Mouse (Mus musculus): ENCODE data around the gene Cd300a. TPM values are rescaled to one million over a fixed set of nuclear protein-coding genes. Genes with fewer than 3 reads are reported as not detected.

Gene Cd300a
- polyA plus RNA-seq (2015; fragmentation: Nextera tagmentation; extraction: Ambion mirVana), result 2.3 and 2.5 TPM in 2 replicates

- H3K36me3 ChIP-seq (ENCODE audit: control insufficient read depth, insufficient read depth, low read length), result no peaks in the 10 kb centered on the region
- H3K9me3 ChIP-seq (replicated peaks; ENCODE audit: control insufficient read depth, low read length), result no peaks in the 10 kb centered on the region
- 70% methylated on average over 18 of the region's 18 CpGs for WGBS
- H3K4me3 ChIP-seq (replicated peaks; ENCODE audit: low read length), result no peak within 1 kb of the TSS
- H3K27me3 ChIP-seq (ENCODE audit: control insufficient read depth, insufficient read depth, low read length), result no peaks in the 10 kb centered on the region
- no peak within 1 kb of the TSS for H3K9ac ChIP-seq (ENCODE audit: low read length)
- no peak for ATAC-seq (ENCODE audit: insufficient read depth, low FRiP score)
- no peak within 1 kb of the TSS for H3K27ac ChIP-seq (ENCODE audit: low read length)
- H3K4me1 ChIP-seq (ENCODE audit: control insufficient read depth, insufficient read depth, low read length), result no peaks in the 10 kb centered on the region
- H3K4me2 ChIP-seq (ENCODE audit: low read depth, low read length), result no peak within 1 kb of the TSS
These were observed at the start of gene Cd300a for GRCm38 (mm10) chr11:114889991-114890518. TSS of gene Cd300a (plus strand) at chr11:114890041.

GRCm38 (mm10) chr11:114843818-114844463, 45.9 kb upstream of the Cd300a start:
- Histone ChIP-seq H3K4me1 (ENCODE audit: control insufficient read depth, insufficient read depth, low read length) (peaks cover 10% of the 10 kb centered on the region; the same call in 1 of the 2 replicates), H3K4me2 (ENCODE audit: low read depth, low read length) (no peak overlapping the region), H3K36me3 (ENCODE audit: control insufficient read depth, insufficient read depth, low read length) (no peaks in the 10 kb centered on the region), H3K9ac (ENCODE audit: low read length) (no peak overlapping the region), H3K9me3 (replicated peaks; ENCODE audit: control insufficient read depth, low read length) (no peaks in the 10 kb centered on the region; the same call in 1 of the 2 replicates), H3K4me3 (replicated peaks; ENCODE audit: low read length) (no peak overlapping the region), H3K27me3 (ENCODE audit: control insufficient read depth, insufficient read depth, low read length) (no peaks in the 10 kb centered on the region), H3K27ac (ENCODE audit: low read length) (no peak overlapping the region)
- peak; percentile 67; the same call in 1 of the 2 replicates for ATAC-seq (ENCODE audit: insufficient read depth, low FRiP score)
- 15% methylated on average over 8 of the region's 8 CpGs for WGBS

- Histone ChIP-seq H3K4me2 (ENCODE audit: low read depth, low read length) (no peak overlapping the region), H3K36me3 (ENCODE audit: control insufficient read depth, insufficient read depth, low read length) (no peaks in the 10 kb centered on the region), H3K4me1 (ENCODE audit: control insufficient read depth, insufficient read depth, low read length) (peaks cover 10% of the 10 kb centered on the region; the same call in 1 of the 2 replicates), H3K27me3 (ENCODE audit: control insufficient read depth, insufficient read depth, low read length) (no peaks in the 10 kb centered on the region), H3K4me3 (replicated peaks; ENCODE audit: low read length) (no peak overlapping the region), H3K9me3 (replicated peaks; ENCODE audit: control insufficient read depth, low read length) (no peaks in the 10 kb centered on the region; the same call in 1 of the 2 replicates), H3K9ac (ENCODE audit: low read length) (no peak overlapping the region), H3K27ac (ENCODE audit: low read length) (no peak overlapping the region)
- ATAC-seq (ENCODE audit: insufficient read depth, low FRiP score), result no peak
- WGBS, result 66% methylated on average over 7 of the region's 7 CpGs
These were observed 45.2 kb upstream of the Cd300a start for GRCm38 (mm10) chr11:114844464-114845220.

- no peaks in the 10 kb centered on the region for H3K36me3 ChIP-seq (ENCODE audit: control insufficient read depth, insufficient read depth, low read length)
- H3K4me1 ChIP-seq (ENCODE audit: control insufficient read depth, insufficient read depth, low read length), result peaks cover 14% of the 10 kb centered on the region; the same call in 1 of the 2 replicates
- no peak for ATAC-seq (ENCODE audit: insufficient read depth, low FRiP score)
- H3K27ac ChIP-seq (ENCODE audit: low read length), result no peak overlapping the region
- no peak overlapping the region for H3K4me3 ChIP-seq (replicated peaks; ENCODE audit: low read length)
- 66% methylated on average over 4 of the region's 4 CpGs for WGBS
- H3K4me2 ChIP-seq (ENCODE audit: low read depth, low read length), result no peak overlapping the region
- no peaks in the 10 kb centered on the region for H3K27me3 ChIP-seq (ENCODE audit: control insufficient read depth, insufficient read depth, low read length)
- no peaks in the 10 kb centered on the region; the same call in 1 of the 2 replicates for H3K9me3 ChIP-seq (replicated peaks; ENCODE audit: control insufficient read depth, low read length)
- H3K9ac ChIP-seq (ENCODE audit: low read length), result no peak overlapping the region
These were observed 43.5 kb upstream of the Cd300a start for GRCm38 (mm10) chr11:114846336-114846735.

- Histone ChIP-seq H3K4me1 (ENCODE audit: control insufficient read depth, insufficient read depth, low read length) (peaks cover 14% of the 10 kb centered on the region; the same call in 1 of the 2 replicates), H3K4me2 (ENCODE audit: low read depth, low read length) (no peak overlapping the region), H3K36me3 (ENCODE audit: control insufficient read depth, insufficient read depth, low read length) (no peaks in the 10 kb centered on the region), H3K9me3 (replicated peaks; ENCODE audit: control insufficient read depth, low read length) (no peaks in the 10 kb centered on the region), H3K4me3 (replicated peaks; ENCODE audit: low read length) (no peak overlapping the region), H3K27ac (ENCODE audit: low read length) (no peak overlapping the region), H3K9ac (ENCODE audit: low read length) (no peak overlapping the region), H3K27me3 (ENCODE audit: control insufficient read depth, insufficient read depth, low read length) (no peaks in the 10 kb centered on the region)
- 80% methylated on average over 5 of the region's 5 CpGs for WGBS
- ATAC-seq (ENCODE audit: insufficient read depth, low FRiP score), result no peak
These were observed 42.8 kb upstream of the Cd300a start for GRCm38 (mm10) chr11:114847008-114847407.

GRCm38 (mm10) chr11:114849572-114849971, 40.3 kb upstream of the Cd300a start:
- Histone ChIP-seq H3K4me2 (ENCODE audit: low read depth, low read length) (no peak overlapping the region), H3K27me3 (ENCODE audit: control insufficient read depth, insufficient read depth, low read length) (no peaks in the 10 kb centered on the region), H3K4me3 (replicated peaks; ENCODE audit: low read length) (no peak overlapping the region), H3K36me3 (ENCODE audit: control insufficient read depth, insufficient read depth, low read length) (no peaks in the 10 kb centered on the region), H3K9ac (ENCODE audit: low read length) (no peak overlapping the region), H3K27ac (ENCODE audit: low read length) (peak overlapping the region; percentile 90), H3K4me1 (ENCODE audit: control insufficient read depth, insufficient read depth, low read length) (peaks cover 7% of the 10 kb centered on the region; the same call in 1 of the 2 replicates), H3K9me3 (replicated peaks; ENCODE audit: control insufficient read depth, low read length) (no peaks in the 10 kb centered on the region)
- WGBS, result 24% methylated on average over 2 of the region's 2 CpGs
- no peak for ATAC-seq (ENCODE audit: insufficient read depth, low FRiP score)

GRCm38 (mm10) chr11:114850066-114850451, 39.8 kb upstream of the Cd300a start:
- Histone ChIP-seq H3K4me3 (replicated peaks; ENCODE audit: low read length) (peak overlapping the region; percentile 76), H3K27ac (ENCODE audit: low read length) (peak overlapping the region; percentile 90)

GRCm38 (mm10) chr11:114850452-114851268, 39.2 kb upstream of the Cd300a start, which contains the start of gene Gprc5c:
TSS of gene Gprc5c (plus strand) at chr11:114851152.
- Histone ChIP-seq H3K4me2 (ENCODE audit: low read depth, low read length) (peak within 1 kb of the TSS; percentile 89), H3K9me3 (replicated peaks; ENCODE audit: control insufficient read depth, low read length) (no peaks in the 10 kb centered on the region), H3K4me3 (replicated peaks; ENCODE audit: low read length) (peak within 1 kb of the TSS; percentile 76), H3K4me1 (ENCODE audit: control insufficient read depth, insufficient read depth, low read length) (peaks cover 4% of the 10 kb centered on the region; the same call in 1 of the 2 replicates), H3K27ac (ENCODE audit: low read length) (peak within 1 kb of the TSS; percentile 90), H3K27me3 (ENCODE audit: control insufficient read depth, insufficient read depth, low read length) (no peaks in the 10 kb centered on the region), H3K36me3 (ENCODE audit: control insufficient read depth, insufficient read depth, low read length) (no peaks in the 10 kb centered on the region), H3K9ac (ENCODE audit: low read length) (peak within 1 kb of the TSS; percentile 87)
- 1% methylated on average over 40 of the region's 43 CpGs for WGBS
- ATAC-seq (ENCODE audit: insufficient read depth, low FRiP score), result peak; percentile 56; the same call in 1 of the 2 replicates

More at GRCm38 (mm10) chr11:114850066-114850451, 39.8 kb upstream of the Cd300a start:
- peak; percentile 23; the same call in 1 of the 2 replicates for ATAC-seq (ENCODE audit: insufficient read depth, low FRiP score)
- H3K27me3 ChIP-seq (ENCODE audit: control insufficient read depth, insufficient read depth, low read length), result no peaks in the 10 kb centered on the region
- H3K4me2 ChIP-seq (ENCODE audit: low read depth, low read length), result peak overlapping the region; percentile 89
- WGBS, result 30% methylated on average over 5 of the region's 5 CpGs
- H3K36me3 ChIP-seq (ENCODE audit: control insufficient read depth, insufficient read depth, low read length), result no peaks in the 10 kb centered on the region
- H3K9ac ChIP-seq (ENCODE audit: low read length), result peak overlapping the region; percentile 87; the same call in 1 of the 2 replicates
- H3K4me1 ChIP-seq (ENCODE audit: control insufficient read depth, insufficient read depth, low read length), result peaks cover 4% of the 10 kb centered on the region; the same call in 1 of the 2 replicates
- H3K9me3 ChIP-seq (replicated peaks; ENCODE audit: control insufficient read depth, low read length), result no peaks in the 10 kb centered on the region

Measured in stomach, embryonic 16.5 days (tissue).